Mouse (Mus musculus): ENCODE results near the gene Rapgef5.

- TF ChIP-seq TAL1 (IDR thresholded peaks at IDR 0.05; ENCODE audit: low read length): no peak
- TF ChIP-seq GATA1 (IDR thresholded peaks at IDR 0.05; ENCODE audit: low read length): no peak
These were observed 19.6 kb upstream of the Rapgef5 start for GRCm38 (mm10) chr12:117496501-117497176.
